Mouse (Mus musculus) spleen, postnatal 10 days (tissue): Measurements from ENCODE around the gene Vipr2.

Source experiments
- DNase-seq, 2 experiments: peaks; one replicate each; pipeline ENCODE4 v3.0.0; 2021 to 2022; ENCODE audit warnings: low spot score in 2 of 2

Gene Vipr2

DNA sequence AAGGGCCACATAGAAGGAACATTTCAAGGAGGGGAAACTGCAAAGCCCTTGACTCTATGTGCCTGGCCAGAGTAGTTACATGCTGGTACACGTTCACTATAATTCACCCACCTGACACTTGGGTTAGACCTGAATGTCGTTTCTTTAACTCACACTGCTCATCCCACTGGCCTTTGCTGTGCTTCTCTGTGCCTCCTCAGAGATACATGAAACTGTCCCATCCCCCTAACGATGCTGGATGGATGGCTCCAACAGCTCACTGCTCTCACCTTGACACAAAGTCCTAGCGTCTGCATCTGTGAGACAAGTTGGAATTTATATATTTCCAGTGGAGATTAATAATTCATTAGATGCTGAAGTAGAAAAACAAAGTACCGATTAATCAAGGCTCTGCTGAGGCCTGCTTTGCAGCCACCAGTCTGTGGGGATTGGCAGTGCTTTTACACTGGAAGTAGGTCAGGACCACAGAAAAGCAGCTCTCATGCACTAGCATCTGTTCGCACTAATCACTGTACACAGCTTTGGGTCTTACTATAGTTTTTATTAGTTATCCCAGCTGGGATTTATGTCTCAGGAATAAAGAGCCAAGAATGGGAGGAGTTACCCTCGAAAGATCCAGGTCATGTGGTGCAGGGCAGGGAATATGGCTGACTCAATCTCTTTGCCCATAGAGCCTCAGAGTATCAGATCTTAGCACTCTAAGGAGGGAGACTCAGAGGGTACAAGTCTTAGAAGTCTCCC is 79.4 kb downstream of the Vipr2 start:
- no peak for DNase-seq

GRCm38 (mm10) chr12:116159223-116159622 is 81.7 kb downstream of the Vipr2 start:
- DNase-seq, result no peak

GRCm38 (mm10) chr12:116159695-116160094 is 82.2 kb downstream of the Vipr2 start:
- DNase-seq, result no peak

- no peak for DNase-seq
Observed at GRCm38 (mm10) chr12:116165368-116165767, 87.8 kb downstream of the Vipr2 start.

DNA sequence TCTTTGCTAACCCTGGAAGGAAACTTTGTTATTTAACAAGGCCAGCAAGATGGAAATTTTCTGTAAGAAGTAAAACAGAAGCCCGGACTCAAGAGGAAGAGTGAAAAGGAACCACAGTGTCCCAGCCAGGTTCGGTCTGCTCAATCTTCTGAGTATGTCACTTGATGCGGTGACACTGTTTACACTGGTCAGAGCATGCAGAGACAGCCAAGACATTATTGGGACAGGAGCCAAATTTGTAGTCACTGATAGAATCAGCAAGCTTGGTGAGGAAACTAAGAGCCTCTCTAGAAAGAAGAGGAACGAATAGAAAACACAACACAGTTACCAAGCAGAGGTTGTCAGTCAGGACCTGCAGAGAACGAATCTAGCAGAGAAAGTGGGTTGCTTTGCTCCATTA is 92.1 kb downstream of the Vipr2 start:
- no peak for DNase-seq

- peak; percentile 33 to 69 for DNase-seq
Observed at GRCm38 (mm10) chr12:116176930-116177329, 99.4 kb downstream of the Vipr2 start.

DNA sequence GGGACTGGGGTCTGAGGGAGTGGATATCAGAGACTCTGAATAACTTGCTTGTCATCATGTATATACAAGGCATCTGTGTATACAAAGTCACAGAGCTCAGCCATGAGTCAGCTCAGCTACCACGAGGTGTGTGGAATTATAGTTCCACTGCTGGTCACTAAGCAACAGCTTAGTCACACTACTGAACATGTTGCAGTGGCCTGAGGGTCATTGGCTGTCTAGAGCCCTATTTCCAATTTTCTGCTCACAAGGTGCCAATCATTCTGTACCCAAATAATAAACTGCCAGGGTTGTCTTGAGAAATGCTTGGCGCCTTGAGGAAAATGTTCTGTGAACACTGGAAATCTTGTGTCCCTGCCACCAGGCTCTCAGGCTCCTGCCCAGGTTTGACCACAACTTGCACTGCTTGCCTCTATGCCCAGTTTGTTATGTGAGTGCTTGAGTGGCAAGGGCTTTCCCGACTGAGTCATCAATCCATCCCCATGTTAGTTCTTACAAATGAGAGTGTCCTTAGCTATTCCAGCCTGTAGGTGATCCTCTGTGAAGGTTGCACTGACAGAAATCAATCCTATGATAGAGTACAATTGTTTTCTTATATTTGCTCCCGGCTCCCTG is 104.0 kb downstream of the Vipr2 start:
- no peak for DNase-seq

DNA sequence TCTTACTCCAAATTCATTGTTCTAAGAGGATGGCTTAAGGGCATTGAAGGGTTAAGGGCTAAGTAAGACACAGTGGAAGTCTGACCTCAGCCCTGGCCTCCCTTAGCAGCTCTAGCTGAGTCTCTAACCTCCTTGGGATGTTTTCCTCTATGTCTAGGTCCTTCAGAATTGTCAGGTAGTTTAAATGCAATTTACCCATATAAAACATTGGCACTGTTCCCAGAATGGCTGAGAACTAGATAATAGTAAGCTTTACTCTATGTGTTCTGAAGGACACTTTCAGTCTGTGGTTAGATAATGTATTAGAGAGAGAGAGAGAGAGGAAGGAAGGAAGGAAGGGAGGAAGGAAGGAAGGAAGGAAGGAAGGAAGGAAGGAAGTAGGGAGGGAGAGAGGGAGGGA is 104.8 kb downstream of the Vipr2 start:
- DNase-seq, result no peak

- no peak for DNase-seq
Observed at GRCm38 (mm10) chr12:116183212-116183935, 105.8 kb downstream of the Vipr2 start.

DNA sequence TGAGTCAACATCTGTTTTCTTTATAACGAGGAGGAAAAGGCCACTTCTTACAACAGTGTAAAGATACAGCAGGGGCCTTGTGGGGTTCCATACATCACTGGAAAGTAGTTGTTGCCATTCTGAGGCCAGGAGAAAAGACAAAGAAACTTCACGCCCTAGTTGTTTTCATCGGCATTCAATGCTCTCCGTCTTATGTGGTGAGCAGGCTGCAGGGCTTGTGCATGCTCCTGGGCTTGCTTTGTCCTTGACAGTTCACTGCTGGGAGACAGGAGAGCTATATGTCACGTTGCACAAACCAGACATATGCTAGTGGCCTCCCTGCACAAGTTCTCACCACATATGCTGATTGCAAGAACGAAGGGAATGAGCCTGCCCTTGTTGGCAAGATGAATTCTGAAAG is 116.4 kb downstream of the Vipr2 start:
- DNase-seq, result no peak

DNA sequence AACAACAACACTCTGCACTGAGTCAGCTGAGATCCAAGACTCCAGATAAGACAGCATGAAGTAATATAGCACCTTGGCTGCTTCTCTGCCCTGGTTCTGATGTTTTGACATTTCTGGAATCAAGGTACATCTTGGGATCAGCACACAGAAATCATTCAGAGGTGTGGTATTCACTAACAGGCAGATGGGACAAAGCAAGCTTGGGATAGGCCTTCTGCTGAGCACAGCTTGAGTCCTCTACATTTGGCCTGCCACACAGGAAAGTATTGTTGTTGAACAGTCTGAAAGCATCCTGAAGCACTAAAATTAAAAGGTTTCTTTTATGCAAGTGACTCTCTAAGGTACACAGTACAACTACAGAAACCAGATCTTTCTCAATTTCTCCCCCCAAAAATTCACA is 117.1 kb downstream of the Vipr2 start:
- no peak for DNase-seq
